Mouse (Mus musculus): ENCODE measurements around the gene Agfg2.

The Agfg2 gene

DNA sequence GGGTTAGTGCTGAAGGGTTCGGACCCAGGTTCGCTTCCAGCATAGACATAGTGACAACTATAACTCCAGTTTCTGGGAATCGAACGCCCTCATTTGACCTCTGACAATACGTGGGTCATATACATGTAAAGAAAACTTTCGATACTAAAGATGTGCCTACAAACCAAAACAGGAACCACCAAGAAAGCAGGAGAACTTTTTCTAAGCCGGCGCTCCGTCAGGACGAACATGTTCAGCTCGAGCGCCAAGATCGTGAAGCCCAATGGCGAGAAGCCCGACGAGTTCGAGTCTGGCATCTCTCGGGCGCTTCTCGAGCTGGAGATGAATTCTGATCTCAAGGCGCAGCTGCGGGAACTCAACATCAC, 83.2 kb downstream of the Agfg2 start:
- Histone ChIP-seq H3K9me3 (ENCODE audit: low read length) (no peaks in the 10 kb centered on the region), H3K4me3 (replicated peaks; ENCODE audit: low read length) (peak overlapping the region; percentile 90), H3K4me1 (replicated peaks; ENCODE audit: low read depth, low read length) (peaks cover 65% of the 10 kb centered on the region), H3K27me3 (ENCODE audit: insufficient read depth, low read length) (no peaks in the 10 kb centered on the region), H3K36me3 (ENCODE audit: insufficient read depth, low read length) (peaks cover 44% of the 10 kb centered on the region)
- TF ChIP-seq POU5F1 (IDR thresholded peaks at IDR 0.05; ENCODE audit: borderline replicate concordance, low read length) (no peak), CTCF (conservative IDR thresholded peaks at IDR 0.05; ENCODE audit: low read length) (no peak)

DNA sequence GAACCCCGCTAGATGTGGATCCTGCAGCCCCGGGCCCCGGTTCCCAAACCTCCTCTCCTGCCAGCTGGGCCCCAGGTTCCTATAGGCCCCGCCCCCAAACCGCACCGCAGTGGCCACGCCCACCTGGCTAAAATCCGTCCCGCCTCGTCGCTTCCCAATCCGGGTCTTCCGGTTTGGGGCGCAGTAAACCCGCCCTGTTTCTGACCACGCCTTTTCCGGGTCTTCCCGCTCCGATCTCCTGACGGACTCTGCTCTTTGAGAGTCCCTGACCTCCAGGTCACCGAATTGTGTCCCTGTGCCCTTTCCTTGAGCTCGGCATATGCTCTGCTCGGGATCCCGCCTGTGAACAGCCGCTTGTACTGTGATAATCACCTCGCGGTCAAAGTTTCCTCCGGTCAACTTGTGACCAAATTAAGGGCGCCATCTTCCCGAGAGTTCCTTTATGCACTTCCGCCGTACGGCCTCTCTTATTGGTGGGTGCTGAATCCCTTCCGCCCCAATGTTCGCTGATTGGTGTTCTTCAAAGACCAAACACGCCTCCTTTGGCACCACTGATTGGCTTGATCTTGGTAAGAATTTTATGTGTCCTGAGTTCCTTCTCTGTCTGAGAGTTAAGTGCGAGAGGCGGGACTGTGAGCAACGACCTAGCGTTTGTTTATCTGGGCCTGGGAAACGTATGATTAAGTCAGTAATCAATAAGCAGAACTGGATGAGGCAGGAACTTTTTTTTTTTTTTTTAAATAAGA, 83.7 kb downstream of the Agfg2 start, which contains the start of gene Mospd3:
TSS of gene Mospd3 (minus strand) at position 440 of the 746 bp plus-strand sequence.
- peaks cover 39% of the 10 kb centered on the region for H3K36me3 ChIP-seq (ENCODE audit: insufficient read depth, low read length)
- no peak for TF ChIP-seq POU5F1 (IDR thresholded peaks at IDR 0.05; ENCODE audit: borderline replicate concordance, low read length)
- no peak for TF ChIP-seq NANOG (IDR thresholded peaks at IDR 0.05; ENCODE audit: borderline replicate concordance, low read length)
- no peak for TF ChIP-seq CTCF (conservative IDR thresholded peaks at IDR 0.05; ENCODE audit: low read length)
- H3K9me3 ChIP-seq (ENCODE audit: low read length) = no peaks in the 10 kb centered on the region

More for the DNA sequence above, 83.7 kb downstream of the Agfg2 start, which contains the start of gene Mospd3:
- Histone ChIP-seq H3K4me1 (replicated peaks; ENCODE audit: low read depth, low read length) (peaks cover 63% of the 10 kb centered on the region), H3K4me3 (replicated peaks; ENCODE audit: low read length) (peak within 1 kb of the TSS; percentile 90), H3K27me3 (ENCODE audit: insufficient read depth, low read length) (no peaks in the 10 kb centered on the region)
